Mouse (Mus musculus) liver, adult 2 months (tissue): ENCODE results near the gene Aifm2.

ENCODE experiments used
- CTCF ChIP-seq: fragments of 200-500 bp; IDR thresholded peaks from 2 replicates; pipeline ENCODE4 v1.5.1; 2011; ENCODE audit warnings: low read depth, low read length, control low read depth
- POLR2A ChIP-seq: fragments of 200-500 bp; IDR thresholded peaks from 2 replicates; pipeline ENCODE4 v1.6.1; 2011; ENCODE audit warnings: low read length, control low read depth; ENCODE audit not compliant: insufficient read depth; ENCODE audit errors: extremely low read depth

GRCm38 (mm10) chr10:61764689-61765088 is 49.6 kb downstream of the Aifm2 start:
- TF ChIP-seq CTCF (no peak), POLR2A (no peak)
